Mouse (Mus musculus) activated CD4-positive, CD25-positive, alpha-beta regulatory T cell, adult 4 months (primary cell): Measurements from ENCODE around the gene Jade2. TPM values are rescaled to one million over a fixed set of nuclear protein-coding genes. Genes with fewer than 3 reads are reported as not detected.

Experiments used
- ATAC-seq: one replicate; pipeline ENCODE4 v1.8.0; 2017
- polyA plus RNA-seq, 2 experiments: library from polyadenylated mRNA; unstranded; fragments of 100-300 nt; shearing (Covaris generic); gene quantifications; one replicate each; pipeline ENCODE4 v1.2.1; 2017

The Jade2 gene
- polyA plus RNA-seq, 2 experiments from 2014 or later: 13.5 to 17.6 TPM

DNA sequence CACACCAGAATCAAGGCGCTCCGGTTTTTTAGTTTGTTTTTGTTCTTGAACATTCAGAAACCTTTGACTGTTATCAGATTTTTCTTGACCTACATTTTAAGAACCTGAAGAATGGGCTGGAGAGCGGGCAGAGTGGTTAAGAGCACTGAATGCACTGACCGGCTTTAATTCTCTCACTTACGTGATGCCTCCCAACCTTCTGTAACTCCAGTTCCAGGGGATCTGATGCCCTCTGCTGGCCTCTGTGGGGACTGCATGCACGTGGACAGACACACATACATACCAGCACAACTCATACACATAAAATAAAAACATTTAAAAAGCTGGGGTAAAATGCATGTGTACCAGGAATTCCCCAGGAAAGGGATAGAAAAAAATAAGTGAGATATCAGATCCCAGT is 71.5 kb downstream of the Jade2 start:
- no peak for ATAC-seq

DNA sequence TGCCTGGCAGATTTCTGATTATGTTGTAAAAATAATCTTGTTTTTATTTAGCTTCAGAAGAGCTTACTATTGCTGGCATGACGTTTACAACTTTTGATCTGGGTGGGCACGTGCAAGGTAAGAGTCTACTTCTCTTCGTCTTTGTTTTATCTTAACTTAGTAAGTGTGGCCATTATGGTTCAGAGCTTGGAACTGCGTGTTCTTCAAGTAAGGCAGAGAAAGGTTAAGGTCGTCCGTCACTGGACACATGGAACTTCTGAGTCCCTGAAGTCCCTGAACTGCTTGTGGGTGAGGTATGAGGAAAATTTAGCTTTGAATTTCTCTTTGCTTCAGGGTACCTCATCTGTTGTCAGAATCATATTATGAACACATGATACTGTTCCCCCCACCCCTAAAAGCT is 74.7 kb downstream of the Jade2 start:
- ATAC-seq: no peak

DNA sequence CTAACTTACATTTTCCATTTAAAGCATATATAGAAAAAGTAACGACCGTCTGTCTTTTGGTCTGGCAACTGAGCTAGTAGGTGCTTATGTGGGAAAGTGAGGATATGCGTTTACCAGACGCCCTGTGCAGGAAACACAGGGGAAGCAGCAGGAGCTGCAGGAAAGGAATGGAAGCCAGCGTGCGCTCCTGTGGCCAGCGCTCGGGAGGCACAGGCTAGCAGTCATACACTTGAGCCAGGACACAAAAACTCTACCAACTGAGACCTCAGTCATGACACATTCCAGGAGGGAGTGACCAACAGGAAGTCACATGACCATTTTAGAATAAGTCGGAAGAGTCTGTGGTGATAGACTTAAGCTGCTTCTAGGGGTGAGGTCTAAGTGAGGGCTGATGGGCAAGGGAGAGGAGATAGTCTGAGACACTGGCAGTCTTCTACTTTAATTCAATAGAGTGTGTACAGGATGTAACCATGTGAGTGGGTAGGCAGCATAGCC is 76.6 kb downstream of the Jade2 start:
- no peak for ATAC-seq

DNA sequence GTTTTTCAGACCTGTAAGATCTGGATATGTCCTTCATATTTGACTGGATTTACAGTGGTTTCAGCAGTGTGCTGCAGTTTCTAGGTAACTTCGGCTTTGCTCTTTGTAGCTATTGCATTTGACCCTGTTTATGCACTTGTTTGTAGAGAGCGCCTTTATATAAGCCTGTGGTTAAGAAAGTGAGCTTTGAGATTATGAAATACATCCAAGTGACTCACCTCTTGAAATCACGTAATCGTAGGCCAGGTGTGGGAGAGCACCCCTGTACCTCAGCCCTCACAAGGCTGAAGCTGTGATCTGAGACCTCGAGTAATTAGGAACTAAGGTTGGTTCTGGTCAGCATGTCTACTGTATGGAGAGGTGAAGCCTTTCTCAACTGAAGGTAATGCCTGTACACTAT is 80.0 kb downstream of the Jade2 start:
- no peak for ATAC-seq

DNA sequence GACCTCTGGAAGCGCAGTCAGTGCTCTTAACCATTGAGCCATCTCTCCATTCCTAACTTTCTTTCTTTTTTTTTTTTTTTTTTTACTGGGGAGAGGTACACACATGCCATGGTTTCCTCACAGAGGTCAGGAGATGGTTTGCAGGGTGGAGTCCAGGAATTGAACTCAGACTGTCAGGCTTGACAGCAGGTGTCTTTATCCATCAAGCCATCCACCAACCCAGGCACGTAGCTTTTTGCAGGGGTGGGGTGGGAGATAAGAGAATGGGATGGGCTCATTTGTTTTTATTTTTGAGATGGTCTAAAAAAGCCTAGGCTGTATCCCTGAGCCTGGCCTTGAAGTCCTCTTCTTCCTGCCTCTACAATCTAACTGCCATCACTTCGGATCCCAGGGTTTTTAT is 81.9 kb downstream of the Jade2 start:
- no peak for ATAC-seq

DNA sequence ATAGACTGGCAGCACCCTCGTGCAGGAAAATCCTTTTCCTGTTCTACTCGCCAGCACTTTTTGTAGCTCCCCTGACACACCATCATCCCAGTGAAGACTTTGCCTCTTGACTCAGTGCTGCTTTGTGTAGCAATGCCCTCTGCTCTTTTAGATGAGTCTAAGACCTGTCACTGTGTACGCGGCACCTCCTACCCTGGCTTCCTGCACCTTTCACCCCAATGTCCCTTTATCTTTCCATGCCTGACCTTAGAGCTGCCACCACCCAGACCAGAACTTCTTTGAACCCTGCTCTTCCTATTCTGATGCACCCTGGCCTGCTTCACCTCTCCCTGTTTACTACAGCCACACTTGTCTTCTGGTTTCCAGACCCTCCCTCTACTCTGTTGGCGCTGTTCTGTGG is 89.2 kb downstream of the Jade2 start:
- no peak for ATAC-seq

DNA sequence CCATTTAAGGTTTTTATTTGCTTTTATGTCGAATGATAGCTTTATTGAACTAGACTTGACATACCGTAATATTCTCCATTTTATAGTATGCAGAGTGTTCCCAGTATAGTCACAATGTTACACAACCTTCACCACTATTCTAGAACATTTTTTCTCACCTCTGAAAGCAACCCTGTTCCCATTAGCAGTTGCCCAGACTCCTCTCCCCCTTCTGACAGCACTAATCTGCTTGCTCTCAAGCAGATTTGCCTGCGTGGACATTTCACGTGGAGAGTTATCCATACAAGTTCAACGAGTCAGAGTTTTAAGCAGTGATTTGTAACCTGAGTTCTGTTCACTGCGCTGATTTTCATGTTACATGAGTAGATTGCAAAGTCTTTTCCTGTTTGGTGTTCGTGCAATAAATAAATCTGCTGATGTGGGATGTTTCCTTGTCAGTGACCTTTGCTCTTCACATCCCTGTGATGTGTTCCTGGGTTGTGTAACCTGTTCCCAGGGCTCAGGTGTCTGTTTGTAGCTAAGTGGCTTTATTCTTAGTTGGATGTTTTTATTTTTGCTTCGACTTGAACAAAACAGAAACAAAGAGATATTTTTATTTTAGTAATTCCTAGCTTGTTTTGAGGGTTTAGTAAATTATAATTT is 89.8 kb downstream of the Jade2 start:
- ATAC-seq: no peak

DNA sequence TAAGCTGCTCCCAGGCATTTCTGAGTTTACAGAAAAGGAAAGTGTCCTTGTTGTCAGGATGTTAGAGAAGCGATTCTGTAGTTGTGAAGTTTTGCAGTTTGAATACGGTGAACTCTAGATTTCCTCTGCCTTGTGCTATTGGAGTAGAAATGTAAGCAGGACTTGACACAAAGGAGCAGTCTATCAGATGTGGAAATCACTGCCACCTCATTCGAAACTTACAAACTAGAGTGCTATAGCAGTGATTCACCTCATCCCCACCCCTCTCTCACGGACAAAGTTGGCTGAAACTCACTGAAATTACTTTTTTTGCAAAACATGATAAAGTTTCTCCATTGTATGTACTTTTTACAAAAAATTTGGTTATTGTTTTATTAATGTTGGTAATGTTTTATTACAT is 92.6 kb downstream of the Jade2 start:
- no peak for ATAC-seq

DNA sequence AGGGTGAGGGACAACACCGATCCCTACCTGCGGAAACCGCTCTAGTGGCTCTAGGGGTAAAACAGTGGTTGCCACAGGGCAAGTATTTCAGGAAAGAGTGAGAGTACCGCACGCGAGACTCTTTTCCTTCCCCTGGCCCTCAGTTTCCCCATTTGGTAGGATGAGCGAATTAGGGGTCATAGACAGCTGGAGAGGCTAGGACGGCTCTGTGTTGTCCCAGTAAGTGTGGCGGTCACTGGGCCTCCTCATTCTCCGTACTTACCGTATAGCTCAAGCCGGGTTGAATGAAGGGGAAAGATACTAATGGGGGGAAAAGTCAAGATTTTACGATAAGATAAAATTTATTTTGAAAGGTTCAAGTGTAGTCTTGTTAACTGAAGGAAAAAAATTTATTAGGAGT is 93.5 kb downstream of the Jade2 start:
- no peak for ATAC-seq

Other genes with a start within 250 kb of the Jade2 start
- 100 to 1,000 TPM; 128 to 145 TPM for gene Nhp2, start 237.9 kb downstream of the Jade2 start, polyA plus RNA-seq
- 10 to 100 TPM; 33.3 to 38.6 TPM for gene Rmnd5b, start 221.8 kb downstream of the Jade2 start, polyA plus RNA-seq
- gene N4bp3, start 206.8 kb downstream of the Jade2 start, polyA plus RNA-seq: 1 to 10 TPM; 1.7 to 2.1 TPM
- 1 to 10 TPM in 1 of 2 experiments, under 1 TPM in 1; 0.60 to 1.1 TPM for gene D930048N14Rik, start 206.7 kb downstream of the Jade2 start, polyA plus RNA-seq
- 10 to 100 TPM; 19.5 to 25.1 TPM for gene 0610009B22Rik, start 168.8 kb downstream of the Jade2 start, polyA plus RNA-seq
- gene Sec24a, start 94.0 kb downstream of the Jade2 start, polyA plus RNA-seq: 10 to 100 TPM; 20.9 to 28.3 TPM
- gene Sar1b, start 94.0 kb downstream of the Jade2 start, polyA plus RNA-seq: 100 to 1,000 TPM; 152 to 155 TPM
- 10 to 100 TPM; 80.8 to 84.4 TPM for gene Cdkn2aipnl, start 110.0 kb upstream of the Jade2 start, polyA plus RNA-seq
- 100 to 1,000 TPM; 141 to 220 TPM for gene Ube2b, start 143.1 kb upstream of the Jade2 start, polyA plus RNA-seq
- 1 to 10 TPM; 3.1 to 4.0 TPM for gene Cdkl3, start 146.6 kb upstream of the Jade2 start, polyA plus RNA-seq
- gene Ppp2ca, start 241.0 kb upstream of the Jade2 start, polyA plus RNA-seq: 10 to 100 TPM; 11.0 to 18.0 TPM